Mouse (Mus musculus) bone marrow macrophage, adult 2 months (primary cell): ENCODE data around the gene Gm45713. TPM values are rescaled to one million over a fixed set of nuclear protein-coding genes. Genes with fewer than 3 reads are reported as not detected.
A peak's percentile ranks its signal among the peaks of the same experiment; 100 is the strongest.
"Not testable (repeated sequence)": the region's sequence is repeated elsewhere in the genome, so short reads cannot be mapped to it uniquely, and the experiment has no call there.

Experiments used
- H3K27ac ChIP-seq: 2 replicates; pipeline ENCODE4 v1.5.1; 2012; ENCODE audit warnings: low read depth, low read length; ENCODE audit not compliant: insufficient read depth
- H3K4me1 ChIP-seq: 2 replicates; pipeline ENCODE4 v1.6.1; 2012; ENCODE audit warnings: low read length; ENCODE audit not compliant: control insufficient read depth, insufficient read depth
- H3K4me3 ChIP-seq: 2 replicates; pipeline ENCODE4 v1.5.1; 2012; ENCODE audit warnings: mild to moderate bottlenecking, low read length, moderate library complexity; ENCODE audit not compliant: insufficient read depth
- CTCF ChIP-seq: IDR thresholded peaks from 2 replicates; pipeline ENCODE4 v1.5.1; 2012; ENCODE audit warnings: low read depth, mild to moderate bottlenecking, low read length, moderate library complexity
- POLR2A ChIP-seq: IDR thresholded peaks from 2 replicates; pipeline ENCODE4 v1.6.1; 2012; ENCODE audit warnings: mild to moderate bottlenecking, low read depth, low read length, borderline replicate concordance
- polyA plus RNA-seq: library from polyadenylated mRNA; stranded (reverse); fragments of >200 nt; gene quantifications from 2 replicates; pipeline ENCODE4 v1.2.4, GENCODE M21; 2012; ENCODE audit not compliant: missing spikeins, insufficient read depth, insufficient read length

Gm45713 gene
- polyA plus RNA-seq, 1 experiment = not detected

DNA sequence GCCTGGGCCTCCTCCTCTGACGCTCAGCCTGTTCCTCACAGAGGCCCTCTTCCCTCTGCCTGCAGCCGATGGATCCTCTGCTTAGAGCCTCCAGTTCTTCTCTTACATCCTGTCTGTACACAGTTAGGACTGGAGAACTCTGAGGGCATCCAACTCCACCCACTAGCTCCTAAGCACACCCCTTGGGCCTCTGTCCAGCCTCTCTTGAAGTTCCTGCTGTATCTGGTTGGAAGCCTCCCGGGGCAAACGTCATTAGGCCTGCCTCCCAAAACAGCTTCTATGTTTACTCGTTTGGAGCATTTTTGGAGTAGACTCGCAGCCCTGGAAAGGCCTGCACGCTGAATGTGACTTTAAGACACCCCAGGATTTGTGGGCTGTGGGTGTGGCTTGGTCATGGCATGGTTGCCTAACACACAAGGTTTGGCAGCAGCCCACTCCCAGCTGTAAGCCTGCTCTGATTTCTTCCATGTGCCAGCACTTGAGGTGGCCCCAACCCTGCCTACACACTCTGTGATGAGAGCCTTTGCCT lies 32.3 kb downstream of the Gm45713 start, which contains the start of gene Fcgrt:
Gene Fcgrt, minus strand, starts transcription at position 200 of the 529 bp plus-strand sequence.
- Histone ChIP-seq H3K4me3 (peak within 1 kb of the TSS; percentile 53), H3K27ac (peak within 1 kb of the TSS; percentile 63), H3K4me1 (peaks cover 12% of the 10 kb centered on the region)
- TF ChIP-seq CTCF (no peak), POLR2A (no peak)

DNA sequence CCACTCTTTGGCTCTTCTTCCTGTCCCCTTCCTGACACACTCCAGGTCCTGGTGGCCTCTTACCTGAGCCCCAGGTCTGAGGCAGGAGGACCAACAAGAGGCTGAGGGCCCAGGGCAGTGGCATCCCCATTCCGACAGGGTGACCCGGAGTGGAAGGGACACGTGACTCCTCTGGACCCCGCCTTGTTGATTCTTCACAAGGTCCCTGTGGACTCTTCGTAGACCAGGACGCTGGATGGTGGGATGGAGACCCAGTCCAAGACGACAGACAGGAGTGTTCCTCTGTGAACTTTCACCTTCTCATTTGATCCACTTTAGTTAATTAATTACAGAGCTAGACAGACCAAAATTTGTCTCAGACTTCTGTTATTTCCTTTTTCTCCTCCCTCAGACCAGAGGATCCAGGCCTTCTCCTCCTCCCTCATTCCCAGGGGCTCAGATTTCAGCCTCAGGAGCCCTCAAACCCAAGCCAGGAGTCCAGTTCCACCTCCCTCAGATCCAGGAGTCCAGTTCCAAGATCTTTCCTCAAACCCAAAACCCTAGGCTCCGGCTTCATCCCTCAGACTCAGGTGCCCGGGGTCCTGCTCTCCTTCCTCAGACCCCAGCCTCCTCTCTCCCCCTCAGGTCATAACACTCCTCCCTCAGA lies 33.0 kb downstream of the Gm45713 start:
- peak overlapping the region; percentile 53 for H3K4me3 ChIP-seq
- peak overlapping the region; percentile 63 for H3K27ac ChIP-seq
- peaks cover 18% of the 10 kb centered on the region for H3K4me1 ChIP-seq
- TF ChIP-seq CTCF (no peak), POLR2A (no peak)

- TF ChIP-seq POLR2A = no peak
- no peak for TF ChIP-seq CTCF
- H3K27ac ChIP-seq = no peak overlapping the region
- peaks cover 23% of the 10 kb centered on the region for H3K4me1 ChIP-seq
- no peak overlapping the region for H3K4me3 ChIP-seq
Observed at GRCm38 (mm10) chr7:45102441-45102840, 33.6 kb downstream of the Gm45713 start.

GRCm38 (mm10) chr7:45100046-45100445 lies 36.0 kb downstream of the Gm45713 start:
- H3K4me3 ChIP-seq = no peak overlapping the region
- TF ChIP-seq CTCF = no peak
- TF ChIP-seq POLR2A = no peak
- peaks cover 44% of the 10 kb centered on the region for H3K4me1 ChIP-seq
- no peak overlapping the region for H3K27ac ChIP-seq

DNA sequence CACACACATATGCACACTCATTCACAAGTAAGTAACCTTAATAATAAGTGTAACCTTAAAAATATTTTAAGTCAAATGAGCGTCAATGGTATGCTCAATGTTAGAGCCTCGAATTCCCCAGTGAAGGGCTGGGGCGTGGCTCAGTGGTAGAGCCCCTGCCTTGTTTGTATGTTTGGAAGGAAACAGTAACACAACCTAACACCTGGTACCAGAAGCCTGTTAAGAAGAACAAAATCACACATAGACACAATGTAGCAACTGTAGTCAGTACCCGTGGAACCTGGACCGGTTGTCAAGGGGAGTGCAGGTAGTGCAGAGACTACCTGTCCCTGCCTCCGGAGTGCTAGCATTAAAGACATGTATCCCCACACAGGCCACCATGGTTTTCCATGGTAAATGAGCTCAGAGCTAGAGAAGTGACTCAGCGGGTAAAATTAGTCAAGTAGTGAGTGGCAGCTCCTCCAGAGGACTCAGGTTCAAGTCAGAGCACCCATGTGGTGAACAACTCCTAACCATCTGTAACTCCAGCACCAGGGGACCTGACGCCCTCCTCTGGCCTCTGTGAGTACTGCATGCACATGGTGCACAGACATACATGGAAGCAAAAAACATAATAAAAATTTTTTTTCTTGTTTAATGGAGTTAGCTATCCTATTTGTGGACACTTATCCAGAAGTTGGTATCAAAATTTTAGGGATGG lies 37.3 kb downstream of the Gm45713 start:
- Histone ChIP-seq H3K27ac (no peak overlapping the region; the same call in 1 of the 2 replicates), H3K4me1 (peaks cover 48% of the 10 kb centered on the region)

DNA sequence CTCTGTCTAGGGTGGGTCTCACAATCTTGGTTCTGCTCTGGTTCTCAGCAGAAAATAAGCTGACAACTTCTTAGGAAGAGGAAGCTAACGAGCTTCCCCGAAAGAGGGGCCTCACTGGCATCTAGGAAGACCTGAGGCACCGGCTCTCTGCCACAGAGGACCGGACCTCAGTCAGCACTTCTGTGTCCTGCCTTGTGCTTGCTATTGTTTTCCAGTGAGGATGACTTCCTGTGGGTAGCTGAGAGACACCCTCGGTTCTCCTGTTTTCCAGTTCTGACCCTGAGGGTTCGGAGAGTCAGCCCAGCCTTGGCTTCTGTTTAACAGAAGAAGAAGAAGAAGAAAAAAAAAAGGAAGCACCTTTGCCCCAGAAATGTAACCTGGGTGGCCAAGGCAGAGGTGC lies 38.6 kb downstream of the Gm45713 start:
- H3K4me1 ChIP-seq = peaks cover 43% of the 10 kb centered on the region
- no peak for TF ChIP-seq POLR2A
- TF ChIP-seq CTCF = no peak

More for the DNA sequence above, 37.3 kb downstream of the Gm45713 start:
- no peak overlapping the region for H3K4me3 ChIP-seq
- TF ChIP-seq POLR2A = no peak
- peak; percentile 52 for TF ChIP-seq CTCF

GRCm38 (mm10) chr7:45095965-45096364 lies 40.1 kb downstream of the Gm45713 start:
- H3K4me3 ChIP-seq = not testable (repeated sequence)
- peak overlapping the region; percentile 72; the same call in 1 of the 2 replicates for H3K27ac ChIP-seq
- H3K4me1 ChIP-seq = peaks cover 42% of the 10 kb centered on the region

More for the DNA sequence above, 38.6 kb downstream of the Gm45713 start:
- peak overlapping the region; percentile 92 for H3K27ac ChIP-seq
- no peak overlapping the region for H3K4me3 ChIP-seq

GRCm38 (mm10) chr7:45095367-45095766 lies 40.7 kb downstream of the Gm45713 start:
- peak overlapping the region; percentile 72 for H3K27ac ChIP-seq
- peaks cover 42% of the 10 kb centered on the region for H3K4me1 ChIP-seq

DNA sequence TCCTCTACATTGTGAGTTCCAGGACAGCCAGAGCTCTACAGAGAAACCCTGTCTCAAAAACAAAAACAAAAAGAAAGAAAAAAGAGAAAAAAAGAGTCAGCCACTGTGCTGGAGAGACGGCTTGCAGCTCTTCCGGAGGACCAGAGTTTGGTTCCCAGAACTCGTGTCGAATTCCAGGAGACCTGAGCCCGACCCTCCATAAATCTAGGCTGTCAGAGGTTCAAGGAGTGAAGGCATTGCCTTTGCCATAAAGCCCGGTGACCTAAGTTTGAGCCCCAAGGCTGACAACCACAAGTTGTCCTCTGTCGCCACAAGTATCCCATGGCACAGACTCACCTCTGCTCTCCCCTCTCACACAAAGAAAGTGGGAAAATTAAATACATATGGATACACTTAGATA lies 41.9 kb downstream of the Gm45713 start:
- TF ChIP-seq CTCF = no peak
- TF ChIP-seq POLR2A = no peak
- Histone ChIP-seq H3K27ac (no peak overlapping the region), H3K4me3 (no peak overlapping the region), H3K4me1 (peaks cover 42% of the 10 kb centered on the region)

More at GRCm38 (mm10) chr7:45095367-45095766, 40.7 kb downstream of the Gm45713 start:
- TF ChIP-seq POLR2A = no peak
- TF ChIP-seq CTCF = no peak
- H3K4me3 ChIP-seq = no peak overlapping the region

- no peak for TF ChIP-seq CTCF
- TF ChIP-seq POLR2A = no peak
- Histone ChIP-seq H3K4me1 (peaks cover 40% of the 10 kb centered on the region), H3K27ac (no peak overlapping the region), H3K4me3 (no peak overlapping the region)
Observed at GRCm38 (mm10) chr7:45093516-45093905, 42.5 kb downstream of the Gm45713 start.
